Mouse (Mus musculus): ENCODE measurements around the gene Grid1. TPM values are rescaled to one million over a fixed set of nuclear protein-coding genes. Genes with fewer than 3 reads are reported as not detected.

Gene Grid1
- polyA plus RNA-seq, 1 experiment from 2014 or later: 0.91 TPM

DNA sequence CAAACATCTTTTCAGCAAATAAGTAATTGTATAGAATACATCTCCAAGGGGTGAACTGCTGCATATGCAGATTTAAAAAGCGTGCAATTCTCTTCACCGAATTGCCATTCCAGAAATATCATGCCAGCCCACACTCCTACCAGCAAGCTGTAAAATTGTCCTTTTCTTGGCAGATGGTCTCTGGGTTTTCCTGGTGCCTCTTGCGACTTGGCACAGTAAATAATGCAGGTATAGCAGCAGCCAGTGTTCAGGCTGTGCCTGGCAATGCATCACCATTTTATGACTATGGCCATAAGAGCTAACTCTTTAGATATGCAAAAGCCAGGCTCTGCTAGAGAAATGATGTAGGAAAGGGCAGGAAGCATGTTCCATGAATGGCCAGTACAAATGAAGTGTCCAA lies 734.4 kb downstream of the Grid1 start:
- H3K27me3 ChIP-seq (ENCODE audit: insufficient read depth, low read length): no peaks in the 10 kb centered on the region
- no peak overlapping the region for H3K9ac ChIP-seq (ENCODE audit: low read depth, low read length)
- H3K9me3 ChIP-seq (replicated peaks; ENCODE audit: low read length): no peaks in the 10 kb centered on the region
- DNase-seq (ENCODE audit: low spot score) (no peak), ATAC-seq (replicated peaks; ENCODE audit: low FRiP score, low read depth) (no peak)
- H3K4me1 ChIP-seq (replicated peaks; ENCODE audit: insufficient read depth, low read length): no peaks in the 10 kb centered on the region
- no peak overlapping the region for H3K4me2 ChIP-seq (ENCODE audit: low read length)
- no peaks in the 10 kb centered on the region for H3K36me3 ChIP-seq (ENCODE audit: insufficient read depth, low read length)
- H3K4me3 ChIP-seq (replicated peaks; ENCODE audit: low read depth, low read length): no peak overlapping the region
- no peak overlapping the region for H3K27ac ChIP-seq
- TF ChIP-seq CTCF (IDR thresholded peaks at IDR 0.05; ENCODE audit: low read depth): no peak
- 86% methylated on average over 3 of the region's 3 CpGs for WGBS

DNA sequence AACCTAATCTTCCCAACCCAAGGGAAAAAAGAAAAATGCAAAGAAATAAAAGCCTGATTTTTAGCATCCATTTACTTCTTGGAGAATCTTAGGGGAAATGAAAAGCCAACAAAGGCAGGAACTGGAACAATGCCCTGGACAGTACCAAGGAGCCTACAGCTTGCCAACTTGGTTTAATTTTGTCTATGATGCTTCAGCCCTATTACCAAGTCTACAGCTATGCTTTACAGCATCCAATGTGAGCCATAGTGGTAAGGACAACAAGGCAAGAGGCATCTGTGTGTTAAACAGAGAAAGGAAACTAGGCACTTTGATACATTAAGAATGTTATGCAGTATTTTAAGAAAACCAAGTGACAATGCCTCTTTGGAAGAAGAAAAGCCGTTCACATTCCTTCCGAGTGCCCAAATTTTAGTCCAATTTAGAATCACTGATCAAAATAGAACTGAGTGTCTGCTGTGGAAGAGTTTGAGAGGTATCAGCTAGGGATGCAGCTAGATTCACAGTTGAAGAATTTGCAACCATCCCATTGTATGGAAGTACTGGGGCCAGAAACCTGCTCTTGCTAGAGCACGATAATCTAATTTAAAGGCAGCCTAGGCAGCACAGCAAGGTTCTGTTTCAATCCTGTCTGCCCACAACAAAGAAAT lies 741.5 kb downstream of the Grid1 start:
- no peaks in the 10 kb centered on the region for H3K9me3 ChIP-seq (replicated peaks; ENCODE audit: low read length)
- DNase-seq (ENCODE audit: low spot score) (no peak), ATAC-seq (replicated peaks; ENCODE audit: low FRiP score, low read depth) (no peak)
- no peak overlapping the region for H3K4me2 ChIP-seq (ENCODE audit: low read length)
- no peaks in the 10 kb centered on the region for H3K36me3 ChIP-seq (ENCODE audit: insufficient read depth, low read length)
- WGBS: 91% methylated on average over 3 of the region's 3 CpGs
- no peak overlapping the region for H3K4me3 ChIP-seq (replicated peaks; ENCODE audit: low read depth, low read length)
- H3K27ac ChIP-seq: no peak overlapping the region
- no peaks in the 10 kb centered on the region for H3K27me3 ChIP-seq (ENCODE audit: insufficient read depth, low read length)
- H3K4me1 ChIP-seq (replicated peaks; ENCODE audit: insufficient read depth, low read length): no peaks in the 10 kb centered on the region
- H3K9ac ChIP-seq (ENCODE audit: low read depth, low read length): no peak overlapping the region
- TF ChIP-seq CTCF (IDR thresholded peaks at IDR 0.05; ENCODE audit: low read depth): no peak

DNA sequence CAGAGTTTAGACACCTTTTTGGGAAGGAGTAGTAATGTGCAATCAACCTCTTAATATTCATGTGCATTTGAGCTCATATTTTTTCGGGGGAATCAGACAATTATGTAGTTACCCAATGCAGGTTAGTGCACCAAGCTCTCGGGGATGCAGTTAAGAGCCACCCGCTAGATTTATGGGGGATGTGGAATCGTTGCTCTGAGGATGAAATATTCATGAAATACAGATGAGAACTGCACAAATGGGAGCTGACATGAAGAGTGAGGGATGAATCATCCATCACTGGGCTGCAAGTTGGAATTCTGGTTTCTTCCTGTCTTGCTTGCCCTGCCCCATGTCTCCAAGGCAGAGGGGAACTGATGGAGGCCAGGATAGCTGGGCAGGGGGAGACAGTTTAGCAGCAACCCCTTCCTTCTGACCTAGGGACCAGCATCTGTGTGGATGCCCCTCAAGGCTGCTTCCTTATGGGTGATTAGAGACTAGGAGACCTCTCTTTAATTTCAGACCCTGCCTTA lies 753.1 kb downstream of the Grid1 start:
- no peak for ATAC-seq (replicated peaks; ENCODE audit: low FRiP score, low read depth)
- Histone ChIP-seq H3K4me3 (replicated peaks; ENCODE audit: low read depth, low read length) (no peak overlapping the region), H3K27ac (no peak overlapping the region), H3K4me2 (ENCODE audit: low read length) (no peak overlapping the region), H3K9me3 (replicated peaks; ENCODE audit: low read length) (no peaks in the 10 kb centered on the region), H3K27me3 (ENCODE audit: insufficient read depth, low read length) (no peaks in the 10 kb centered on the region), H3K4me1 (replicated peaks; ENCODE audit: insufficient read depth, low read length) (no peaks in the 10 kb centered on the region), H3K9ac (ENCODE audit: low read depth, low read length) (no peak overlapping the region), H3K36me3 (ENCODE audit: insufficient read depth, low read length) (no peaks in the 10 kb centered on the region)
- 68% methylated on average over 4 of the region's 4 CpGs for WGBS
- TF ChIP-seq CTCF (IDR thresholded peaks at IDR 0.05; ENCODE audit: low read depth): no peak
- DNase-seq (ENCODE audit: low spot score): no peak

DNA sequence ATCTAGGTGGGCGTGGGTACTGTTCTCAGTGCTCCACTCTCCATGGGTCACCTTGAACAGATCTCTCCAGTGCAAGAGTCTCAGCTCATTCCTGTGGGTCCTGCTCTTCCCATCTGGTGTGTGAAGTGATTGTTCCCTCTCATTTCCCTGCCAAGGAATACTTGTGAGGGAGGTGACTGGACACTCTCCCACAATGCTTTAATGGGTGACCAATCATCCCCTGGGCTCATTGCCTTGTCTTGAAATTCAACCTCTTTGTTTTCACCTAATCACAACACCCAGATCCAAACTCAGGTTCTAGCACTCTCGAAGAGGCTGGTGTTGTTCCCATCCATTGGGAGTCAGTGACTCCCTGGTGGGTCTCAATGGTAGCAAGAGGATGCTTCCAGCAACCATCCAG lies 754.6 kb downstream of the Grid1 start:
- WGBS: 55% methylated on average over 2 of the region's 2 CpGs
- H3K4me2 ChIP-seq (ENCODE audit: low read length): no peak overlapping the region
- DNase-seq (ENCODE audit: low spot score) (no peak), ATAC-seq (replicated peaks; ENCODE audit: low FRiP score, low read depth) (no peak)
- no peak overlapping the region for H3K4me3 ChIP-seq (replicated peaks; ENCODE audit: low read depth, low read length)
- no peaks in the 10 kb centered on the region for H3K27me3 ChIP-seq (ENCODE audit: insufficient read depth, low read length)
- TF ChIP-seq CTCF (IDR thresholded peaks at IDR 0.05; ENCODE audit: low read depth): no peak
- H3K9me3 ChIP-seq (replicated peaks; ENCODE audit: low read length): no peaks in the 10 kb centered on the region
- no peak overlapping the region for H3K9ac ChIP-seq (ENCODE audit: low read depth, low read length)
- no peak overlapping the region for H3K27ac ChIP-seq
- H3K36me3 ChIP-seq (ENCODE audit: insufficient read depth, low read length): no peaks in the 10 kb centered on the region
- no peaks in the 10 kb centered on the region for H3K4me1 ChIP-seq (replicated peaks; ENCODE audit: insufficient read depth, low read length)

DNA sequence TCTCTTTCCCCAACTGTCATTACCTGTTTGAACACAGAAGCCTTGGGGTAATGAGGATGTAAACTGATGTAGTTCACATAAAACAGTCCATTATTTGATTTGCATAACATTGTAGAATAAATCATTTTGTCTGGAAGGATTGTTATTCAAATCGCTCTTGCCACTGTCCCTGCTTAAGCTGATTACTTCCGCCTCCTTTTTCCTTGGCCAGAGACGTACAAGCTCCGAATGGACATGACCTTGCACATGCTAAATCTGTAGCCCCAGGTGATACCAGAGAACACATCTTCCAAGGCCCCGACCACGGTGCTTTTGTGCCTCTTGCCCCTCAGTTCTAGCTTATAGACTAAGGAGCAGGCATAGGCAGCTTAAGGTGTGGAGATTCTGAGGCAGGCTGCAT lies 755.4 kb downstream of the Grid1 start:
- DNase-seq (ENCODE audit: low spot score) (no peak), ATAC-seq (replicated peaks; ENCODE audit: low FRiP score, low read depth) (no peak)
- Histone ChIP-seq H3K9ac (ENCODE audit: low read depth, low read length) (no peak overlapping the region), H3K4me3 (replicated peaks; ENCODE audit: low read depth, low read length) (no peak overlapping the region), H3K9me3 (replicated peaks; ENCODE audit: low read length) (no peaks in the 10 kb centered on the region), H3K4me1 (replicated peaks; ENCODE audit: insufficient read depth, low read length) (no peaks in the 10 kb centered on the region), H3K27ac (no peak overlapping the region), H3K4me2 (ENCODE audit: low read length) (no peak overlapping the region), H3K27me3 (ENCODE audit: insufficient read depth, low read length) (no peaks in the 10 kb centered on the region), H3K36me3 (ENCODE audit: insufficient read depth, low read length) (no peaks in the 10 kb centered on the region)
- WGBS: 84% methylated on average over 6 of the region's 6 CpGs
- TF ChIP-seq CTCF (IDR thresholded peaks at IDR 0.05; ENCODE audit: low read depth): no peak

DNA sequence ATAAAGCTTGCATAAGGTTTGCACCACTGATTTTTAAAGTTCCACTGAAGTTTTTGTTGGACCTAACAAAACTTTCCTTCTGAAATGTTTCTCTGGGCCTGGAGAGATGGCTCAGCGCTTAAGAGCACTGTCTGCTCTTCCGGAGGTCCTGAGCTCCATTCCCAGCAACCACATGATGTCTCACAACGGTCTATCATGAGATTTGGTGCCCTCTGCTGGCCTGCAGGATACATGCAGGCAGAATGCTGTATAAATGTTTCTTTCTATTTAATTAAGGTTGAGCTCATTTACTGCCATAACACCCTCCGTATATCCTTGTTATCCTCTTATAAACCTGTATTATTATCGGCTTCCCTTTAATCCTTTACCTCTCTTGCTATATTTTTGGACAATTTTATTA lies 805.8 kb downstream of the Grid1 start:
- Histone ChIP-seq H3K27me3 (ENCODE audit: insufficient read depth, low read length) (no peaks in the 10 kb centered on the region), H3K9ac (ENCODE audit: low read depth, low read length) (no peak overlapping the region), H3K9me3 (replicated peaks; ENCODE audit: low read length) (no peaks in the 10 kb centered on the region), H3K4me2 (ENCODE audit: low read length) (no peak overlapping the region), H3K4me1 (replicated peaks; ENCODE audit: insufficient read depth, low read length) (no peaks in the 10 kb centered on the region), H3K27ac (no peak overlapping the region), H3K4me3 (replicated peaks; ENCODE audit: low read depth, low read length) (no peak overlapping the region), H3K36me3 (ENCODE audit: insufficient read depth, low read length) (no peaks in the 10 kb centered on the region)
- WGBS: 92% methylated on average over 5 of the region's 5 CpGs
- DNase-seq (ENCODE audit: low spot score) (no peak), ATAC-seq (replicated peaks; ENCODE audit: low FRiP score, low read depth) (no peak)
- TF ChIP-seq CTCF (IDR thresholded peaks at IDR 0.05; ENCODE audit: low read depth): peak; percentile 6; the same call in 1 of the 2 replicates

MicroRNAs encoded within 50 kb of the gene (microRNA counts, 519-probe panel; counts per million panel counts)
- microRNA mmu-miR-346: 330 counts per million, percentile 68 among the panel's probes with 10 or more counts

Small RNA genes within 50 kb of the gene (microRNA-seq; reads per million reads assigned to microRNA genes)
- 26.6 reads per million, percentile 37 among the genes with 10 or more reads in this experiment for gene Mir346

Other genes starting within 250 kb of the Grid1 start
- gene Ldb3, start 231.4 kb upstream of the Grid1 start, polyA plus RNA-seq (2015; fragmentation: Nextera tagmentation; extraction: Ambion mirVana): 0.50 and 0.51 TPM in 2 replicates
- 0.22 and 0.31 TPM in 2 replicates for gene Opn4, start 220.0 kb upstream of the Grid1 start, polyA plus RNA-seq (2015; fragmentation: Nextera tagmentation; extraction: Ambion mirVana)
- 23.7 and 25.0 TPM in 2 replicates for gene Wapl, start 146.2 kb upstream of the Grid1 start, polyA plus RNA-seq (2015; fragmentation: Nextera tagmentation; extraction: Ambion mirVana)